8 mouse cellular contexts compared by ENCODE assay signal in the genomic region with DNA sequence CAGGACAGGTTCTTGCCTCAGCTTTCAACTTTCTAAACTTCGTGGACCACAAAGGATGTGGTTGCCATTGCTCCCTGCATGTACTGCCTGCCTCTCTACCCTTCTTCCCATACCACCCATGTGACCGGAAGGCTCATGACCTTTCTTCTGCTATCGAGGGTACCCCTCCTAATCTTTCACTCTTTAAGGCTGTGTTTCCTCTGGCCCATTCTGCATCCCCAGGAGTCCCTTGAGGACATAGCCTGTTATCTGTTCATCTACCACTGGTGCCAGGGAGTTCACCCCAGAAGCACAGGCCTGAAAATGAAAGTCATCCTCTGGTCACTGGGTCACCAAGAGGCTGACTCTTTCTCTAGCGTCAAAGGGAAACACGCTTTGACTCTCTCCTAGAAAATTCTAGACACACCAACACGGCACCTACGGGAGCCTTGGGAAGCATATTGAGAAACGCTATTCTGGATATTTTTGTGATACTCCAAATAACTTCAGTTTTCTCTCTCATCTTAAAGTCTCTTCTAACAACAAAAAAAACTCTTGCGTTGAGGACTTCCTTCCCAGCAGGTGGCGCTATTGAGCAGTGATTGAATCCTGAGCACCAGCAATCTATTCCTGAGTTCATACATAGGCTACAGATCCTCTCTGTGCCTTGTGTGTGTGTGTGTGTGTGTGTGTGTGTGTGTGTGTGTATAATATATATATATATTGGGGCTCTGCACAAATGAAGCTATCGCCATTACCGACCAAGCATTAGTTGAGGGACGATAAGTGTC. TPM values are rescaled to one million over a fixed set of nuclear protein-coding genes. Genes with fewer than 3 reads are reported as not detected.
A peak's percentile ranks its signal among the peaks of the same experiment; 100 is the strongest.
DNase-seq lines count a peak whose midpoint lies in the region; ATAC-seq and TF ChIP-seq lines count a peak whose summit lies in the region.

No protein-coding gene starts in this region.

- DNase-seq in A20 (ENCODE audit: low read depth, low spot score) (peak; percentile 84), Patski (ENCODE audit: low read depth, low spot score) (no peak)
- peak; percentile 88 to 95 for DNase-seq in cerebellum, postnatal 14 days
- DNase-seq in gastrocnemius, adult 2 months = peak; percentile 80
- DNase-seq in kidney, postnatal 36 days = peak; percentile 55 to 91
- peak; percentile 84 for DNase-seq in lung, postnatal 10 days
- peak; percentile 47 for DNase-seq in ovary, postnatal 36 days (ENCODE audit: low spot score)
- DNase-seq in thymus, postnatal 36 days = peak; percentile 58 to 66

- H3K4me3 ChIP-seq in gastrocnemius, adult 2 months = no peak overlapping the region

- TF ChIP-seq CTCF in Patski (IDR thresholded peaks at IDR 0.05) = peak; percentile 58
- TF ChIP-seq CTCF in gastrocnemius, adult 2 months (IDR thresholded peaks at IDR 0.05) = peak; percentile 74

- in situ Hi-C loops in Patski (cut with MboI; ENCODE audit: low pct_unique_long_range_greater_than_20kb) = loop anchor here (5.0 kb wide), 1 partner anchor 204 kb away; no protein-coding TSS in a partner anchor

- CTCF ChIA-PET in Patski (lab: Charles Lee) = interaction anchor here (1.1 kb wide), 2 partner anchors 22 to 223 kb away, joined by 3 read pairs; no protein-coding TSS in a partner anchor

- intact Hi-C loops in gastrocnemius, adult 2 months (cut with DNase I) = loop anchor here (1.0 to 5.0 kb wide), 2 partner anchors 209 to 224 kb away; no protein-coding TSS in a partner anchor

- no peak overlapping the region for H3K27ac ChIP-seq in gastrocnemius, adult 2 months

- no peak for ATAC-seq in Patski

- POLR2A ChIA-PET in Patski (lab: Charles Lee) = no interaction called here

- no peaks in the 10 kb centered on the region for H3K27me3 ChIP-seq in Patski

RNA-seq across cellular contexts. Expression of gene 2410004P03Rik, which starts 21.4 kb away (rescaled TPM):
- polyA plus RNA-seq in Patski (2021) = not detected
- total RNA-seq in gastrocnemius, adult 2 months (2021) = not detected

RNA-seq across cellular contexts. Expression of gene Pqlc3, which starts 32.7 kb away (rescaled TPM):
- 24.7 TPM for polyA plus RNA-seq in Patski (2021)
- total RNA-seq in gastrocnemius, adult 2 months (2021) = 1 to 10 TPM; 1.1 to 1.6 TPM
